Mouse (Mus musculus) liver, embryonic 14.5 days (tissue): ENCODE measurements around the gene Tnnt3. TPM values are rescaled to one million over a fixed set of nuclear protein-coding genes. Genes with fewer than 3 reads are reported as not detected.
A peak's percentile ranks its signal among the peaks of the same experiment; 100 is the strongest.

Source experiments
- ATAC-seq: fragments of 200-750 bp; cut with Nextera tagmentation; 2 replicates; pipeline ENCODE4 v1.8.0; 2017; ENCODE audit warnings: moderate number of reproducible peaks, mild to moderate bottlenecking, moderate library complexity; ENCODE audit not compliant: insufficient read depth
- DNase-seq, 3 experiments: peaks; one replicate each; pipeline ENCODE4 v3.0.0-alpha.2; 2012 to 2013; ENCODE audit warnings: low read depth in 3 of 3, low spot score in 3 of 3
- H3K27ac ChIP-seq: fragments of 300-500 bp; sonication (generic); 2 replicates; pipeline ENCODE4 v1.5.1; 2014; ENCODE audit warnings: moderate library complexity, mild to moderate bottlenecking, control low read depth, inconsistent platforms
- H3K27me3 ChIP-seq: fragments of 300-500 bp; sonication (generic); 2 replicates; pipeline ENCODE4 v1.6.1; 2014; ENCODE audit warnings: mild to moderate bottlenecking, low read length, moderate library complexity; ENCODE audit not compliant: control insufficient read depth, insufficient read depth
- H3K36me3 ChIP-seq: fragments of 300-500 bp; sonication (generic); replicated peaks from 2 replicates; pipeline ENCODE4 v1.6.1; 2014; ENCODE audit warnings: low read depth; ENCODE audit not compliant: control insufficient read depth, insufficient read depth
- H3K4me1 ChIP-seq, 2 experiments: fragments of 200-500 bp in 1 of 2; fragments of 300-500 bp in 1 of 2; sonication (generic) in 1 of 2; replicated peaks; 2 replicates each; pipeline ENCODE4 v1.6.1; 2012 to 2014; ENCODE audit warnings: antibody characterized with exemption in 1 of 2, inconsistent platforms in 1 of 2, low read length in 1 of 2; ENCODE audit not compliant: control insufficient read depth in 2 of 2, insufficient read depth in 2 of 2
- H3K4me2 ChIP-seq: fragments of 300-500 bp; sonication (generic); 2 replicates; pipeline ENCODE4 v1.6.1; 2014; ENCODE audit warnings: low read depth, mild to moderate bottlenecking, control low read depth, moderate library complexity
- H3K4me3 ChIP-seq, 2 experiments: fragments of 200-500 bp in 1 of 2; fragments of 300-500 bp in 1 of 2; sonication (generic) in 1 of 2; 2 replicates each; pipeline ENCODE4 v1.5.1; 2012 to 2014; ENCODE audit warnings: low read depth in 2 of 2, low read length in 2 of 2, mild to moderate bottlenecking in 2 of 2, control low read depth in 1 of 2, inconsistent platforms in 1 of 2, moderate library complexity in 1 of 2; ENCODE audit not compliant: insufficient read depth in 1 of 2
- H3K9ac ChIP-seq: fragments of 300-500 bp; sonication (generic); replicated peaks from 2 replicates; pipeline ENCODE4 v1.6.1; 2014; ENCODE audit warnings: mild to moderate bottlenecking, control low read depth, moderate library complexity
- H3K9me3 ChIP-seq: fragments of 300-500 bp; sonication (generic); 2 replicates; pipeline ENCODE4 v1.6.1; 2016; ENCODE audit warnings: low read length, mixed read lengths; ENCODE audit not compliant: control insufficient read depth
- CTCF ChIP-seq: IDR thresholded peaks from 2 replicates; pipeline ENCODE4 v1.5.1; 2016; ENCODE audit warnings: antibody characterized with exemption, low read depth, control low read depth
- EP300 ChIP-seq: IDR thresholded peaks from 2 replicates; pipeline ENCODE4 v1.6.1; 2016; ENCODE audit warnings: antibody characterized with exemption, low read depth
- WGBS: fragments of 180-500 bp; shearing (Covaris S2); extraction: QIAGEN DNeasy Blood & Tissue Kit; methylation state at CpG from one replicate; pipeline ENCODE4 v1.1.7; 2014; ENCODE audit not compliant: insufficient replicate concordance; 5-methylcytosine and 5-hydroxymethylcytosine counted together
- polyA plus RNA-seq, 2 experiments: library from polyadenylated mRNA; depleted of rRNA in 1 of 2; stranded (reverse) in 1 of 2; unstranded in 1 of 2; fragments of >200 nt; fragmentation: Nextera tagmentation in 1 of 2; extraction: Ambion mirVana in 1 of 2; gene quantifications; 2 replicates each; pipeline versions ENCODE4 v1.2.1 to v1.2.3; 2012 to 2014

Tnnt3 gene
- polyA plus RNA-seq, 2 experiments: 0.15 to 0.17 TPM

GRCm38 (mm10) chr7:142529350-142529749 is 30.7 kb downstream of the Tnnt3 start:
- no peaks in the 10 kb centered on the region for H3K36me3 ChIP-seq
- no peak overlapping the region for H3K4me2 ChIP-seq
- 36% methylated on average over 10 of the region's 10 CpGs for WGBS
- no peaks in the 10 kb centered on the region for H3K27me3 ChIP-seq
- no peak for TF ChIP-seq CTCF
- no peak; the same call in 1 of the 2 replicates for TF ChIP-seq EP300
- H3K9me3 ChIP-seq: no peaks in the 10 kb centered on the region
- DNase-seq: no peak
- no peak overlapping the region for H3K27ac ChIP-seq
- no peak overlapping the region for H3K4me3 ChIP-seq
- peak; percentile 23; the same call in 1 of the 2 replicates for ATAC-seq
- H3K4me1 ChIP-seq: peaks cover 21 to 48% of the 10 kb centered on the region in 2 experiments
- no peak overlapping the region for H3K9ac ChIP-seq

GRCm38 (mm10) chr7:142531973-142532521 is 33.4 kb downstream of the Tnnt3 start:
- no peak overlapping the region for H3K4me3 ChIP-seq
- peak overlapping the region; percentile 76; the same call in 1 of the 2 replicates for H3K4me2 ChIP-seq
- no peak overlapping the region for H3K27ac ChIP-seq
- no peaks in the 10 kb centered on the region for H3K36me3 ChIP-seq
- no peaks in the 10 kb centered on the region for H3K9me3 ChIP-seq
- no peak for ATAC-seq
- H3K4me1 ChIP-seq: peaks cover 15 to 41% of the 10 kb centered on the region in 2 experiments
- no peak overlapping the region; the same call in 1 of the 2 replicates for H3K9ac ChIP-seq
- TF ChIP-seq EP300 (no peak), CTCF (no peak)
- DNase-seq: no peak
- no peaks in the 10 kb centered on the region for H3K27me3 ChIP-seq
- 63% methylated on average over 4 of the region's 4 CpGs for WGBS

- peak within 1 kb of the TSS; percentile 77 for H3K9ac ChIP-seq
- no peaks in the 10 kb centered on the region for H3K27me3 ChIP-seq
- DNase-seq: no peak
- no peak for TF ChIP-seq CTCF
- no peak for TF ChIP-seq EP300
- peak within 1 kb of the TSS; percentile 76 for H3K4me2 ChIP-seq
- peaks cover 15 to 41% of the 10 kb centered on the region in 2 experiments for H3K4me1 ChIP-seq
- ATAC-seq: peak; percentile 34; the same call in 1 of the 2 replicates
- WGBS: 4% methylated on average over 17 of the region's 17 CpGs
- no peaks in the 10 kb centered on the region for H3K36me3 ChIP-seq
- H3K9me3 ChIP-seq: no peaks in the 10 kb centered on the region
- peak within 1 kb of the TSS; percentile 46 for H3K27ac ChIP-seq
- H3K4me3 ChIP-seq: peak within 1 kb of the TSS; percentile 62 to 78
Measured at GRCm38 (mm10) chr7:142532671-142533058, 34.0 kb downstream of the Tnnt3 start, which contains the start of gene Mrpl23. Gene Mrpl23 (plus strand): TSS chr7:142532686.

GRCm38 (mm10) chr7:142533059-142533855 is 34.6 kb downstream of the Tnnt3 start:
- H3K9me3 ChIP-seq: no peaks in the 10 kb centered on the region
- H3K4me1 ChIP-seq: peaks cover 15 to 41% of the 10 kb centered on the region in 2 experiments
- WGBS: under 1% methylated on average over 37 of the region's 44 CpGs
- H3K27ac ChIP-seq: peak overlapping the region; percentile 46
- no peaks in the 10 kb centered on the region for H3K36me3 ChIP-seq
- ATAC-seq (peak; percentile 79), DNase-seq (peak; percentile 54 to 62 (median 60))
- H3K9ac ChIP-seq: peak overlapping the region; percentile 77
- no peaks in the 10 kb centered on the region for H3K27me3 ChIP-seq
- H3K4me2 ChIP-seq: peak overlapping the region; percentile 76
- TF ChIP-seq EP300 (0 out of 2 replicates have a peak, but pooled peaks have one; percentile 15), CTCF (peak; percentile 83)
- peak overlapping the region; percentile 62 to 78 for H3K4me3 ChIP-seq

GRCm38 (mm10) chr7:142535116-142535515 is 36.5 kb downstream of the Tnnt3 start:
- peaks cover 9 to 44% of the 10 kb centered on the region in 2 experiments for H3K4me1 ChIP-seq
- DNase-seq (no peak), ATAC-seq (no peak)
- H3K9ac ChIP-seq: no peak overlapping the region
- peak overlapping the region; percentile 44; the same call in 1 of the 2 replicates for H3K27ac ChIP-seq
- WGBS: 71% methylated on average over 4 of the region's 4 CpGs
- H3K4me2 ChIP-seq: no peak overlapping the region
- no peak overlapping the region for H3K4me3 ChIP-seq
- TF ChIP-seq EP300 (no peak), CTCF (no peak)
- H3K9me3 ChIP-seq: no peaks in the 10 kb centered on the region
- H3K36me3 ChIP-seq: no peaks in the 10 kb centered on the region
- no peaks in the 10 kb centered on the region for H3K27me3 ChIP-seq
